Mouse (Mus musculus) forebrain, postnatal 0 days (tissue): ENCODE data around the gene Gtpbp10. TPM values are rescaled to one million over a fixed set of nuclear protein-coding genes. Genes with fewer than 3 reads are reported as not detected.

Experiments
- ATAC-seq: fragments of 200-750 bp; cut with Nextera tagmentation; 2 replicates; pipeline ENCODE4 v1.8.0; 2017; ENCODE audit warnings: mild to moderate bottlenecking, moderate library complexity
- DNase-seq: peaks from one replicate; pipeline ENCODE4 v3.0.0-alpha.2; 2015
- H3K27ac ChIP-seq: fragments of 300-500 bp; sonication (generic); 2 replicates; pipeline ENCODE4 v1.5.1; 2014; ENCODE audit warnings: low read depth, mild to moderate bottlenecking, antibody characterized with exemption, low read length, moderate library complexity, mixed read lengths
- H3K27me3 ChIP-seq: fragments of 300-500 bp; sonication (generic); 2 replicates; pipeline ENCODE4 v1.6.1; 2014; ENCODE audit warnings: mild to moderate bottlenecking, low read length, mixed read lengths; ENCODE audit not compliant: insufficient read depth
- H3K36me3 ChIP-seq: fragments of 300-500 bp; sonication (generic); 2 replicates; pipeline ENCODE4 v1.6.1; 2014; ENCODE audit warnings: mild to moderate bottlenecking, moderate library complexity; ENCODE audit not compliant: insufficient read depth
- H3K4me1 ChIP-seq: fragments of 300-500 bp; sonication (generic); 2 replicates; pipeline ENCODE4 v1.6.1; 2014; ENCODE audit warnings: antibody characterized with exemption; ENCODE audit not compliant: insufficient read depth
- H3K4me2 ChIP-seq: fragments of 300-500 bp; sonication (generic); 2 replicates; pipeline ENCODE4 v1.6.1; 2014; ENCODE audit warnings: low read depth, mild to moderate bottlenecking, moderate library complexity
- H3K4me3 ChIP-seq: fragments of 300-500 bp; sonication (generic); 2 replicates; pipeline ENCODE4 v1.5.1; 2014; ENCODE audit warnings: low read depth, low read length, mixed read lengths
- H3K9ac ChIP-seq: fragments of 300-500 bp; sonication (generic); 2 replicates; pipeline ENCODE4 v1.6.1; 2014; ENCODE audit warnings: mild to moderate bottlenecking
- H3K9me3 ChIP-seq: fragments of 300-500 bp; sonication (generic); 2 replicates; pipeline ENCODE4 v1.6.1; 2016; ENCODE audit warnings: low read length
- CTCF ChIP-seq: sonication (generic); IDR thresholded peaks from 2 replicates; pipeline ENCODE4 v1.5.1; 2016; ENCODE audit warnings: antibody characterized with exemption, control low read depth, low read depth
- WGBS: fragments of 180-500 bp; shearing (Covaris S2); extraction: QIAGEN DNeasy Blood & Tissue Kit; methylation state at CpG from one replicate; pipeline ENCODE4 v1.1.7; 2014; 5-methylcytosine and 5-hydroxymethylcytosine counted together
- polyA plus RNA-seq: library from polyadenylated mRNA; unstranded; fragments of >200 nt; fragmentation: Nextera tagmentation; extraction: Ambion mirVana; gene quantifications from 2 replicates; pipeline ENCODE4 v1.2.1, GENCODE M21; 2015
- total RNA-seq: library from RNA; depleted of rRNA; stranded (reverse); fragments of >200 nt; gene quantifications from 2 replicates; pipeline ENCODE4 v1.2.3, GENCODE M21; 2014; rRNA removed

The Gtpbp10 gene
- total RNA-seq (26.3 and 27.9 TPM in 2 replicates), polyA plus RNA-seq (10.7 and 12.7 TPM in 2 replicates)

- ATAC-seq (peak; percentile 100), DNase-seq (peak; percentile 97)
- H3K27ac ChIP-seq: peak within 1 kb of the TSS; percentile 36
- TF ChIP-seq CTCF: no peak
- H3K4me3 ChIP-seq: peak within 1 kb of the TSS; percentile 84
- peaks cover 6% of the 10 kb centered on the region; the same call in 1 of the 2 replicates for H3K36me3 ChIP-seq
- peak within 1 kb of the TSS; percentile 72 for H3K9ac ChIP-seq
- H3K9me3 ChIP-seq: no peaks in the 10 kb centered on the region
- no peaks in the 10 kb centered on the region for H3K27me3 ChIP-seq
- peak within 1 kb of the TSS; percentile 59 for H3K4me2 ChIP-seq
- H3K4me1 ChIP-seq: 0 out of 2 replicates have a peak, but pooled peaks cover 4% of the 10 kb centered on the region
- under 1% methylated on average over 43 of the region's 43 CpGs for WGBS
These were observed at the start of gene Gtpbp10 for GRCm38 (mm10) chr5:5559079-5559740. Gene Gtpbp10, minus strand, starts transcription at chr5:5559538.

- H3K4me1 ChIP-seq: no peaks in the 10 kb centered on the region
These were observed 28.3 kb upstream of the Gtpbp10 start for GRCm38 (mm10) chr5:5587686-5588085.

GRCm38 (mm10) chr5:5573749-5574317 is 14.5 kb upstream of the Gtpbp10 start, which contains the start of gene Gm8773:
Gene Gm8773, plus strand, starts transcription at chr5:5573799.
- no peak for TF ChIP-seq CTCF
- no peaks in the 10 kb centered on the region for H3K36me3 ChIP-seq
- H3K27me3 ChIP-seq: no peaks in the 10 kb centered on the region
- DNase-seq: peak; percentile 66
- ATAC-seq: peak; percentile 90
- H3K9me3 ChIP-seq: no peaks in the 10 kb centered on the region
- H3K27ac ChIP-seq: peak within 1 kb of the TSS; percentile 29; the same call in 1 of the 2 replicates
- WGBS: 1% methylated on average over 24 of the region's 24 CpGs
- H3K4me2 ChIP-seq: peak within 1 kb of the TSS; percentile 75
- H3K4me1 ChIP-seq: no peaks in the 10 kb centered on the region
- peak within 1 kb of the TSS; percentile 55 for H3K9ac ChIP-seq
- peak within 1 kb of the TSS; percentile 57 for H3K4me3 ChIP-seq

More at GRCm38 (mm10) chr5:5587686-5588085, 28.3 kb upstream of the Gtpbp10 start:
- no peak for TF ChIP-seq CTCF
- Histone ChIP-seq H3K4me3 (no peak overlapping the region), H3K27me3 (no peaks in the 10 kb centered on the region), H3K9ac (no peak overlapping the region), H3K36me3 (no peaks in the 10 kb centered on the region), H3K4me2 (no peak overlapping the region), H3K9me3 (no peaks in the 10 kb centered on the region), H3K27ac (no peak overlapping the region)
- WGBS: 89% methylated on average over 3 of the region's 3 CpGs
- DNase-seq (no peak), ATAC-seq (no peak)

- H3K9ac ChIP-seq: no peak overlapping the region
- no peak for TF ChIP-seq CTCF
- no peaks in the 10 kb centered on the region for H3K9me3 ChIP-seq
- H3K4me3 ChIP-seq: no peak overlapping the region
- 79% methylated on average over 3 of the region's 3 CpGs for WGBS
- no peak overlapping the region for H3K27ac ChIP-seq
- ATAC-seq: no peak
- no peak overlapping the region for H3K4me2 ChIP-seq
- H3K4me1 ChIP-seq: 0 out of 2 replicates have a peak, but pooled peaks cover 4% of the 10 kb centered on the region
- DNase-seq: no peak
- no peaks in the 10 kb centered on the region for H3K27me3 ChIP-seq
- no peaks in the 10 kb centered on the region for H3K36me3 ChIP-seq
These were observed 3.1 kb upstream of the Gtpbp10 start for GRCm38 (mm10) chr5:5562435-5562834.

GRCm38 (mm10) chr5:5561041-5561706 is 1.8 kb upstream of the Gtpbp10 start:
- Histone ChIP-seq H3K9ac (no peak overlapping the region), H3K4me1 (0 out of 2 replicates have a peak, but pooled peaks cover 4% of the 10 kb centered on the region), H3K27me3 (no peaks in the 10 kb centered on the region), H3K4me3 (no peak overlapping the region), H3K9me3 (no peaks in the 10 kb centered on the region), H3K4me2 (no peak overlapping the region), H3K36me3 (no peaks in the 10 kb centered on the region), H3K27ac (no peak overlapping the region)
- no peak for ATAC-seq
- DNase-seq: no peak
- peak; percentile 14; the same call in 1 of the 2 replicates for TF ChIP-seq CTCF
- WGBS: 75% methylated on average over 4 of the region's 4 CpGs

- TF ChIP-seq CTCF: no peak
- Histone ChIP-seq H3K9me3 (no peaks in the 10 kb centered on the region), H3K9ac (peak overlapping the region; percentile 72), H3K27me3 (no peaks in the 10 kb centered on the region), H3K27ac (peak overlapping the region; percentile 36), H3K4me1 (0 out of 2 replicates have a peak, but pooled peaks cover 4% of the 10 kb centered on the region), H3K4me3 (peak overlapping the region; percentile 84), H3K4me2 (peak overlapping the region; percentile 59), H3K36me3 (peaks cover under 1% of the 10 kb centered on the region; the same call in 1 of the 2 replicates)
- DNase-seq: no peak
- WGBS: 37% methylated on average over 8 of the region's 8 CpGs
- no peak; the same call in 1 of the 2 replicates for ATAC-seq
These were observed 460 bp upstream of the Gtpbp10 start for GRCm38 (mm10) chr5:5559798-5560197.
